Mouse (Mus musculus) lung, embryonic 14.5 days (tissue): ENCODE data around the gene Fgfr2. TPM values are rescaled to one million over a fixed set of nuclear protein-coding genes. Genes with fewer than 3 reads are reported as not detected.

Source experiments
- ATAC-seq: fragments of 200-750 bp; cut with Nextera tagmentation; 2 replicates; pipeline ENCODE4 v1.8.0; 2017; ENCODE audit warnings: mild to moderate bottlenecking, moderate TSS enrichment, moderate library complexity; ENCODE audit not compliant: insufficient read depth
- DNase-seq: peaks from one replicate; pipeline ENCODE4 v3.0.0-alpha.2; 2015
- H3K27ac ChIP-seq: fragments of 300-500 bp; sonication (generic); 2 replicates; pipeline ENCODE4 v1.5.1; 2014; ENCODE audit warnings: low read depth, mild to moderate bottlenecking, moderate library complexity
- H3K27me3 ChIP-seq: fragments of 300-500 bp; sonication (generic); 2 replicates; pipeline ENCODE4 v1.6.1; 2014; ENCODE audit warnings: low read length, control low read depth; ENCODE audit not compliant: insufficient read depth
- H3K36me3 ChIP-seq: fragments of 300-500 bp; sonication (generic); 2 replicates; pipeline ENCODE4 v1.6.1; 2014; ENCODE audit warnings: control low read depth; ENCODE audit not compliant: insufficient read depth
- H3K4me1 ChIP-seq: fragments of 300-500 bp; sonication (generic); 2 replicates; pipeline ENCODE4 v1.6.1; 2014; ENCODE audit warnings: antibody characterized with exemption, control low read depth; ENCODE audit not compliant: insufficient read depth
- H3K4me2 ChIP-seq: fragments of 300-500 bp; sonication (generic); 2 replicates; pipeline ENCODE4 v1.6.1; 2014; ENCODE audit warnings: mild to moderate bottlenecking
- H3K4me3 ChIP-seq: fragments of 300-500 bp; sonication (generic); 2 replicates; pipeline ENCODE4 v1.5.1; 2014; ENCODE audit warnings: low read depth, low read length
- H3K9ac ChIP-seq: fragments of 300-500 bp; sonication (generic); 2 replicates; pipeline ENCODE4 v1.6.1; 2014
- H3K9me3 ChIP-seq: fragments of 300-500 bp; sonication (generic); 2 replicates; pipeline ENCODE4 v1.6.1; 2016; ENCODE audit warnings: low read depth, low read length, control low read depth
- CTCF ChIP-seq: IDR thresholded peaks from 2 replicates; pipeline ENCODE4 v1.5.1; 2016; ENCODE audit warnings: antibody characterized with exemption, low read depth
- WGBS: fragments of 180-500 bp; shearing (Covaris S2); extraction: QIAGEN DNeasy Blood & Tissue Kit; methylation state at CpG from one replicate; pipeline ENCODE4 v1.1.7; 2014; 5-methylcytosine and 5-hydroxymethylcytosine counted together
- polyA plus RNA-seq: library from polyadenylated mRNA; unstranded; fragments of >200 nt; fragmentation: Nextera tagmentation; extraction: Ambion mirVana; gene quantifications from 2 replicates; pipeline ENCODE4 v1.2.1, GENCODE M21; 2014

Gene Fgfr2
- polyA plus RNA-seq, 1 experiment from 2014 or later, result 179 TPM

- H3K9me3 ChIP-seq, result no peaks in the 10 kb centered on the region
- H3K36me3 ChIP-seq, result no peaks in the 10 kb centered on the region
- DNase-seq, result no peak
- 76% methylated on average over 3 of the region's 3 CpGs for WGBS
- TF ChIP-seq CTCF, result no peak
- no peak for ATAC-seq
- no peak overlapping the region for H3K4me2 ChIP-seq
- H3K4me3 ChIP-seq, result no peak overlapping the region
- no peaks in the 10 kb centered on the region for H3K27me3 ChIP-seq
- H3K9ac ChIP-seq, result no peak overlapping the region
- H3K27ac ChIP-seq, result no peak overlapping the region
- H3K4me1 ChIP-seq, result peaks cover 10% of the 10 kb centered on the region; the same call in 1 of the 2 replicates
Observed at GRCm38 (mm10) chr7:130788950-130789349, 2334.2 kb downstream of the Fgfr2 start.

GRCm38 (mm10) chr7:130787537-130787936, 2335.6 kb downstream of the Fgfr2 start:
- H3K9ac ChIP-seq, result no peak overlapping the region
- H3K36me3 ChIP-seq, result no peaks in the 10 kb centered on the region
- peaks cover 10% of the 10 kb centered on the region; the same call in 1 of the 2 replicates for H3K4me1 ChIP-seq
- no peaks in the 10 kb centered on the region for H3K9me3 ChIP-seq
- no peak for ATAC-seq
- H3K4me3 ChIP-seq, result no peak overlapping the region
- H3K4me2 ChIP-seq, result no peak overlapping the region
- no peak overlapping the region for H3K27ac ChIP-seq
- no peak for DNase-seq
- 83% methylated on average over 4 of the region's 4 CpGs for WGBS
- no peaks in the 10 kb centered on the region for H3K27me3 ChIP-seq
- TF ChIP-seq CTCF, result no peak

DNA sequence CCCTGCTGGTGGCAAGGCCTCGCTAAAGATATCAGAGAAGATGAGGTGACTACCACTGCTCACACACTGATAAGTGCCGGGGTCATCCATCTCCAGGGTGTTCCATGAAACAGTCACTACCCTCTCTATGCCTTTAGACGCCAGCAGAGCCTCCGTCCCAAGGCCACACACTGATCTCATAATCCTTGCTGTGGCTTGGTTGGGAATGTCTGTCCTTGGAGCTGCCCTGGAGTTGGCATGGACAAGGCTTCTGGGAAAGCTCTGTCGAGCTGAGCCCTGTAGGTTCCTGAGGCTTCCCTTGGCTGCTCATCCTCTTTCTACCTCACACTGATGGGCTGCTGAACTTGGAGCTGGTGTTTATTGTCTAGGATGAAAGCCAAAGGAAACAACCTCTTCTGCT, 2336.4 kb downstream of the Fgfr2 start:
- ATAC-seq (peak; percentile 31; the same call in 1 of the 2 replicates), DNase-seq (no peak)
- peaks cover 10% of the 10 kb centered on the region; the same call in 1 of the 2 replicates for H3K4me1 ChIP-seq
- no peak for TF ChIP-seq CTCF
- H3K9me3 ChIP-seq, result no peaks in the 10 kb centered on the region
- H3K27ac ChIP-seq, result no peak overlapping the region
- no peak overlapping the region for H3K4me2 ChIP-seq
- no peaks in the 10 kb centered on the region for H3K36me3 ChIP-seq
- H3K4me3 ChIP-seq, result no peak overlapping the region
- 62% methylated on average over 5 of the region's 5 CpGs for WGBS
- no peaks in the 10 kb centered on the region for H3K27me3 ChIP-seq
- no peak overlapping the region for H3K9ac ChIP-seq

- DNase-seq (peak; percentile 76), ATAC-seq (peak; percentile 58; the same call in 1 of the 2 replicates)
- H3K27me3 ChIP-seq, result no peaks in the 10 kb centered on the region
- H3K4me2 ChIP-seq, result no peak overlapping the region
- 58% methylated on average over 12 of the region's 12 CpGs for WGBS
- H3K4me1 ChIP-seq, result peaks cover 10% of the 10 kb centered on the region; the same call in 1 of the 2 replicates
- H3K4me3 ChIP-seq, result no peak overlapping the region
- H3K27ac ChIP-seq, result no peak overlapping the region
- H3K36me3 ChIP-seq, result no peaks in the 10 kb centered on the region
- no peak overlapping the region for H3K9ac ChIP-seq
- no peaks in the 10 kb centered on the region for H3K9me3 ChIP-seq
- no peak for TF ChIP-seq CTCF
Observed at GRCm38 (mm10) chr7:130785923-130786575, 2337.1 kb downstream of the Fgfr2 start.

DNA sequence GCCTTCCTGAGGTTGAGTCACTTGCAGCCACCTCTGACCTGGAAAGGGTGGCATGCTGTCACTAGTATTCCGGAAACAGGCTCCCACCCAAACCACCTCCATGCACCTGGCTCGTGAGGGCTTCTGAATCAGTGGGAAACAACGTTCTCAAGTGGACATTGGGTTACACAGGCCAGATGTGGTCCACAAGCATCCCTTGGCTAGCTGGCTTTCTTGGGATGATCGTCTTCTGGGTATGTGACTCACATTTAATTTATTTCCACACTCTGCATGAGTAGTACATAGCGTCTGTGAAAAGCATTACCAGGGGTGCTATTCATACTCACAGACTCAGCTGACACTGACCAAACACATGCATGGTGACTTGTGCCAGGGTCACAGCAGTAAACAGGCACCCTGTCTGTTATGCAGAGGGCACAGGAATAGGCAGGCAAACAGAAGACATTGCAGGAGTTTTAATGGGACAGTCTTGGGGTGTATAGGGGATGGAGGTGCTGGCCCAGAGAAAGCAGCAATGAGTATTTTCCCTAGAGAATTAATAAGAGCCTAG, 2340.6 kb downstream of the Fgfr2 start:
- H3K4me2 ChIP-seq, result no peak overlapping the region
- no peaks in the 10 kb centered on the region for H3K9me3 ChIP-seq
- no peak overlapping the region for H3K9ac ChIP-seq
- TF ChIP-seq CTCF, result no peak
- no peaks in the 10 kb centered on the region for H3K27me3 ChIP-seq
- 65% methylated on average over 5 of the region's 5 CpGs for WGBS
- H3K4me3 ChIP-seq, result no peak overlapping the region
- H3K36me3 ChIP-seq, result no peaks in the 10 kb centered on the region
- no peak for ATAC-seq
- H3K4me1 ChIP-seq, result peaks cover 10% of the 10 kb centered on the region; the same call in 1 of the 2 replicates
- H3K27ac ChIP-seq, result no peak overlapping the region
- no peak for DNase-seq

DNA sequence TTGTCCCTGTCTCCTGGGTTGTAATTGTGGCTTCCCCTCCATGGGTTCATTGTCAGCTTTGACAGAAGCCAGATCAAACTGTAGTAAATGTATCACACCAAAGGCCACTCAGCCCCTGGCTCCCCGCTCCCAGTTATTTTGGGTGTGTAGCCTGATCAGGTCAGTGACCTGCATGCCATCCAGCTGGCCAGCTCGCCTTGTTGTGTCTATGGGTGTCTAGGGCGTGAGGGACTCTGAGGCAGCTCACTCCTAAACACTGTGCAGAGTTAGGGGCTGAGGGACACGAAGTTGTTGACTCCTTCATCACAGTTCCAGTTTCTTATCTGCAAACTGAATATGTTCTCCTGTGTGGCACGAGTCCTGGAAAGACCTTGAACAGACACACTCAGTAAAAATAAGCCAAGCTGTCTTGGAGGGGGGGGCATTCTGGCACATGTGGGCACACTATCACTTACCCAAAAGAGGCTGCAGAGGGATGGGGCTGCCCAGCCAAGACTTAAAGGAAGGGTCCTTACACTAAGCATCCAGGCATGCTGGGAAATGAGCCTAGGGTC, 2342.2 kb downstream of the Fgfr2 start:
- Histone ChIP-seq H3K36me3 (no peaks in the 10 kb centered on the region), H3K9ac (no peak overlapping the region), H3K9me3 (no peaks in the 10 kb centered on the region), H3K27ac (no peak overlapping the region), H3K4me1 (peaks cover 1% of the 10 kb centered on the region; the same call in 1 of the 2 replicates), H3K4me2 (no peak overlapping the region), H3K4me3 (no peak overlapping the region), H3K27me3 (no peaks in the 10 kb centered on the region)
- ATAC-seq (no peak), DNase-seq (no peak)
- WGBS, result 45% methylated on average over 5 of the region's 5 CpGs
- no peak for TF ChIP-seq CTCF

DNA sequence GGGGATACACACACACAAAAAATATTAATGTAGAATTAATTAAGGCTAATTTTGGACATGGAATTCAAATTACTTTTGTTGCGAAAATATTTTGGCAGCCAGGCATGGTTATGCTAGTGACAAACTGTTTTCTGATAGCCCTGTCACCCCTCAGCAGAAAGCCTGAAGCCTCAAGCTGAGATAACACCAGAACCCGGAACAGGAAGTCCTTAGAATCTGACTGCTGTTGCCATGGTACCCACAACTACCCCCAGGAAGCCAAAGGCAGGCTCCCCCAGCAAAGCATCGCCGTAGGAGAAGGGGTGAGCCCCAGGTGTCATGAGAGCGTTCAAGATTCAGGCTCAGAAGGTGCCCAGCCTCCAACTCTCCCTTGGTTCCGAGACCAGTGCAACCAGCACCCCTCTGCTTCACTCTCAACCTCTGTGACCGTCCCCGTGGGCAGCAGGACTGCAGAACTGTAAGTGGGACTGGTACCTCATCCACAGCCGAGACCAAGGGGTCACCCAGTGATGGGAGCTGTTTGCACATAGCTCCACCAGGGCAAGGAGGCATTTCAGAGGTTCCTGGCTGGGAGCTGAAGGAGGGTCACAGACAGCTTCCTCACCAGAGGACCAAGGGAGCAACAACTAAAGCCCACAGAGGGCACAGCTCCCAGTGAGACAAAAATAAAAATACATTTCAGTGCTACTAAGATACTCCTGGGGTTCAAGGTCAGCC, 2349.1 kb downstream of the Fgfr2 start, which contains the start of gene Btbd16:
Gene Btbd16 (plus strand): TSS at position 156 of the 717 bp plus-strand sequence.
- Histone ChIP-seq H3K36me3 (no peaks in the 10 kb centered on the region), H3K27ac (no peak within 1 kb of the TSS), H3K4me2 (no peak within 1 kb of the TSS), H3K9me3 (no peaks in the 10 kb centered on the region), H3K9ac (no peak within 1 kb of the TSS), H3K4me3 (no peak within 1 kb of the TSS), H3K27me3 (no peaks in the 10 kb centered on the region), H3K4me1 (no peaks in the 10 kb centered on the region)
- ATAC-seq (no peak), DNase-seq (no peak)
- 33% methylated on average over 9 of the region's 9 CpGs for WGBS
- TF ChIP-seq CTCF, result no peak
